ENCODE assay signal across 8 mouse cellular contexts in genomic region chr2:127832103-127832832, GRCm38 (mm10). TPM values are rescaled to one million over a fixed set of nuclear protein-coding genes. Genes with fewer than 3 reads are reported as not detected.
A peak's percentile ranks its signal among the peaks of the same experiment; 100 is the strongest.
DNase-seq lines count a peak whose midpoint lies in the region; ATAC-seq and TF ChIP-seq lines count a peak whose summit lies in the region.

No protein-coding gene starts in this region.

- peak in 1 of 2 experiments; percentile 12 for DNase-seq in spleen, adult 2 months (ENCODE audit: low read depth in 1 of 2, low spot score in 2 of 2)
- no peak for DNase-seq in spleen, postnatal 36 days (ENCODE audit: low spot score in 2 of 2)
- DNase-seq in adrenal gland, postnatal 25 days, result no peak
- no peak for DNase-seq in MN1 (ENCODE audit: low spot score)
- no peak for DNase-seq in right cerebral cortex, postnatal 36 days (ENCODE audit: low spot score in 2 of 2)

- no peak for TF ChIP-seq CTCF in spleen, adult 2 months (IDR thresholded peaks at IDR 0.05; ENCODE audit: extremely low read depth, insufficient read depth, insufficient read length, insufficient replicate concordance)

- H3K4me1 ChIP-seq in spleen, adult 2 months (ENCODE audit: control insufficient read depth, insufficient read depth, insufficient read length), result peaks cover 7% of the 10 kb centered on the region; the same call in 1 of the 2 replicates
- H3K4me1 ChIP-seq in forebrain, embryonic 16.5 days (replicated peaks; ENCODE audit: control insufficient read depth, insufficient read depth, low read length), result peaks cover 9% of the 10 kb centered on the region; the same call in 1 of the 2 replicates
- peaks cover 15% of the 10 kb centered on the region for H3K4me1 ChIP-seq in liver, embryonic 15.5 days (replicated peaks)
- 0 out of 2 replicates have a peak, but pooled peaks cover 5% of the 10 kb centered on the region for H3K4me1 ChIP-seq in stomach, embryonic 14.5 days (ENCODE audit: control insufficient read depth, insufficient read depth, low read length)

- H3K27ac ChIP-seq in spleen, adult 2 months (ENCODE audit: insufficient read depth, low read length), result no peak overlapping the region
- no peak overlapping the region for H3K27ac ChIP-seq in forebrain, embryonic 16.5 days (ENCODE audit: low read length)
- H3K27ac ChIP-seq in liver, embryonic 15.5 days (replicated peaks), result no peak overlapping the region
- no peak overlapping the region for H3K27ac ChIP-seq in stomach, embryonic 14.5 days (ENCODE audit: low read length)

- peak; percentile 26; the same call in 1 of the 2 replicates for ATAC-seq in forebrain, embryonic 16.5 days
- peak; percentile 6 for ATAC-seq in liver, embryonic 15.5 days (ENCODE audit: insufficient read depth)
- ATAC-seq in stomach, embryonic 14.5 days (ENCODE audit: insufficient number of reproducible peaks, insufficient read depth, low FRiP score, low read depth), result no peak

- peak overlapping the region; percentile 56 for H3K4me2 ChIP-seq in forebrain, embryonic 16.5 days (ENCODE audit: low read length)
- peak overlapping the region; percentile 74 for H3K4me2 ChIP-seq in liver, embryonic 15.5 days
- H3K4me2 ChIP-seq in stomach, embryonic 14.5 days (replicated peaks; ENCODE audit: low read depth, low read length), result peak overlapping the region; percentile 43

- peak overlapping the region; percentile 52 for H3K4me3 ChIP-seq in spleen, adult 2 months (ENCODE audit: extremely low read depth, insufficient read depth, insufficient read length)
- H3K4me3 ChIP-seq in forebrain, embryonic 16.5 days (replicated peaks; ENCODE audit: low read length), result peak overlapping the region; percentile 53
- peak overlapping the region; percentile 89 for H3K4me3 ChIP-seq in liver, embryonic 15.5 days (replicated peaks)
- peak overlapping the region; percentile 73 for H3K4me3 ChIP-seq in stomach, embryonic 14.5 days (ENCODE audit: low read depth, low read length)

- no peak for TF ChIP-seq POLR2A in spleen, adult 2 months (IDR thresholded peaks at IDR 0.05; ENCODE audit: low read depth, low read length)

- H3K36me3 ChIP-seq in spleen, adult 2 months (ENCODE audit: control insufficient read depth, insufficient read depth, low read length), result no peaks in the 10 kb centered on the region
- H3K36me3 ChIP-seq in forebrain, embryonic 16.5 days (ENCODE audit: control insufficient read depth, insufficient read depth), result no peaks in the 10 kb centered on the region
- H3K36me3 ChIP-seq in liver, embryonic 15.5 days (replicated peaks), result peaks cover 6% of the 10 kb centered on the region
- peaks cover under 1% of the 10 kb centered on the region; the same call in 1 of the 2 replicates for H3K36me3 ChIP-seq in stomach, embryonic 14.5 days (ENCODE audit: control insufficient read depth, insufficient read depth, low read length)

- H3K9ac ChIP-seq in forebrain, embryonic 16.5 days (replicated peaks; ENCODE audit: low read depth, low read length), result peak overlapping the region; percentile 35; the same call in 1 of the 2 replicates
- H3K9ac ChIP-seq in liver, embryonic 15.5 days, result peak overlapping the region; percentile 53
- no peak overlapping the region for H3K9ac ChIP-seq in stomach, embryonic 14.5 days (replicated peaks; ENCODE audit: low read depth, low read length)

- no peaks in the 10 kb centered on the region; the same call in 1 of the 2 replicates for H3K27me3 ChIP-seq in spleen, adult 2 months (ENCODE audit: control insufficient read depth, insufficient read depth, low read length)
- H3K27me3 ChIP-seq in forebrain, embryonic 16.5 days (replicated peaks; ENCODE audit: control insufficient read depth, insufficient read depth, low read length), result 0 out of 2 replicates have a peak, but pooled peaks cover 2% of the 10 kb centered on the region
- peaks cover 26% of the 10 kb centered on the region for H3K27me3 ChIP-seq in liver, embryonic 15.5 days
- no peaks in the 10 kb centered on the region for H3K27me3 ChIP-seq in stomach, embryonic 14.5 days (ENCODE audit: control insufficient read depth, insufficient read depth, low read length)

- H3K9me3 ChIP-seq in forebrain, embryonic 16.5 days (ENCODE audit: control insufficient read depth, low read length), result no peaks in the 10 kb centered on the region
- no peaks in the 10 kb centered on the region for H3K9me3 ChIP-seq in liver, embryonic 15.5 days (replicated peaks)
- no peaks in the 10 kb centered on the region for H3K9me3 ChIP-seq in stomach, embryonic 14.5 days (ENCODE audit: control insufficient read depth, low read depth, low read length)

- 10% methylated on average over 11 of the region's 11 CpGs for WGBS in spleen, adult 2 months
- 38% methylated on average over 11 of the region's 11 CpGs for WGBS in forebrain, embryonic 16.5 days
- WGBS in liver, embryonic 15.5 days (ENCODE audit: insufficient replicate concordance), result 25% methylated on average over 11 of the region's 11 CpGs
- WGBS in stomach, embryonic 14.5 days, result 34% methylated on average over 11 of the region's 11 CpGs

RNA-seq across cellular contexts. Expression of gene Bub1, which starts 0.6 kb away (rescaled TPM):
- polyA plus RNA-seq in spleen, adult 2 months (2012; rRNA removed), result 0.83 and 0.97 TPM in 2 replicates
- 21.9 and 24.6 TPM in 2 replicates for polyA plus RNA-seq in forebrain, embryonic 16.5 days (2015; fragmentation: Nextera tagmentation; extraction: Ambion mirVana)
- polyA plus RNA-seq in liver, embryonic 15.5 days (2015; fragmentation: Nextera tagmentation; extraction: Ambion mirVana), result 29.5 and 31.3 TPM in 2 replicates
- 24.7 and 27.5 TPM in 2 replicates for polyA plus RNA-seq in stomach, embryonic 14.5 days (2014; fragmentation: Nextera tagmentation; extraction: Ambion mirVana)
- 3.4 and 5.1 TPM in 2 replicates for total RNA-seq in adrenal gland, postnatal 25 days (2021)

RNA-seq across cellular contexts. Expression of gene Acoxl, which starts 6.4 kb away (rescaled TPM):
- polyA plus RNA-seq in spleen, adult 2 months (2012; rRNA removed), result 0.23 and 0.25 TPM in 2 replicates
- polyA plus RNA-seq in forebrain, embryonic 16.5 days (2015; fragmentation: Nextera tagmentation; extraction: Ambion mirVana), result not detected in 2 replicates
- polyA plus RNA-seq in liver, embryonic 15.5 days (2015; fragmentation: Nextera tagmentation; extraction: Ambion mirVana), result not detected in 2 replicates
- 0.16 and 0.21 TPM in 2 replicates for polyA plus RNA-seq in stomach, embryonic 14.5 days (2014; fragmentation: Nextera tagmentation; extraction: Ambion mirVana)
- total RNA-seq in adrenal gland, postnatal 25 days (2021), result 1.7 and 2.1 TPM in 2 replicates

RNA-seq across cellular contexts. Expression of gene Mtln, which starts 40.0 kb away (rescaled TPM):
- polyA plus RNA-seq in spleen, adult 2 months (2012; rRNA removed), result 21.9 and 39.2 TPM in 2 replicates
- polyA plus RNA-seq in forebrain, embryonic 16.5 days (2015; fragmentation: Nextera tagmentation; extraction: Ambion mirVana), result 29.5 and 30.1 TPM in 2 replicates
- 12.9 and 16.6 TPM in 2 replicates for polyA plus RNA-seq in liver, embryonic 15.5 days (2015; fragmentation: Nextera tagmentation; extraction: Ambion mirVana)
- polyA plus RNA-seq in stomach, embryonic 14.5 days (2014; fragmentation: Nextera tagmentation; extraction: Ambion mirVana), result 37.1 and 37.2 TPM in 2 replicates
- total RNA-seq in adrenal gland, postnatal 25 days (2021), result 83.7 and 107 TPM in 2 replicates

RNA-seq across cellular contexts. Expression of gene Nphp1, which starts 43.6 kb away (rescaled TPM):
- polyA plus RNA-seq in spleen, adult 2 months (2012; rRNA removed), result 0.86 and 1.1 TPM in 2 replicates
- polyA plus RNA-seq in forebrain, embryonic 16.5 days (2015; fragmentation: Nextera tagmentation; extraction: Ambion mirVana), result 17.6 and 17.9 TPM in 2 replicates
- polyA plus RNA-seq in liver, embryonic 15.5 days (2015; fragmentation: Nextera tagmentation; extraction: Ambion mirVana), result 3.7 and 4.6 TPM in 2 replicates
- polyA plus RNA-seq in stomach, embryonic 14.5 days (2014; fragmentation: Nextera tagmentation; extraction: Ambion mirVana), result 22.9 and 23.2 TPM in 2 replicates
- 17.8 and 27.6 TPM in 2 replicates for total RNA-seq in adrenal gland, postnatal 25 days (2021)

Comparison
In these comparisons a context has a peak if more than half of its experiments do, and no peak if none do; other contexts are left out.
1. RNA of gene Bub1, which starts 0.6 kb away (polyA plus RNA-seq): 29.5 to 31.3 TPM in liver, embryonic 15.5 days, 24.7 to 27.5 TPM in stomach, embryonic 14.5 days and 21.9 to 24.6 TPM in forebrain, embryonic 16.5 days; 0.83 to 0.97 TPM in spleen, adult 2 months; every median in the first group is over 10 times any median in the second.
2. Peak in every context shown above with its lines, with median percentiles within 50 percentile points of each other: H3K4me3 ChIP-seq and H3K4me2 ChIP-seq.